Mouse (Mus musculus) induced T-regulatory cell, adult 2 months (primary cell): ENCODE results near the gene Nfix.
"Not testable (repeated sequence)": the region's sequence is repeated elsewhere in the genome, so short reads cannot be mapped to it uniquely, and the experiment has no call there.

Experiments used
- DNase-seq: peaks from one replicate; pipeline ENCODE4 v3.0.0-alpha.2; 2012; ENCODE audit warnings: low read depth

The Nfix gene

GRCm38 (mm10) chr8:84698929-84699401 is 101.2 kb downstream of the Nfix start:
- no peak for DNase-seq

- no peak for DNase-seq
Measured at GRCm38 (mm10) chr8:84698288-84698687, 101.9 kb downstream of the Nfix start.

- DNase-seq: peak; percentile 73
Measured at GRCm38 (mm10) chr8:84697166-84698130, 102.7 kb downstream of the Nfix start.

DNA sequence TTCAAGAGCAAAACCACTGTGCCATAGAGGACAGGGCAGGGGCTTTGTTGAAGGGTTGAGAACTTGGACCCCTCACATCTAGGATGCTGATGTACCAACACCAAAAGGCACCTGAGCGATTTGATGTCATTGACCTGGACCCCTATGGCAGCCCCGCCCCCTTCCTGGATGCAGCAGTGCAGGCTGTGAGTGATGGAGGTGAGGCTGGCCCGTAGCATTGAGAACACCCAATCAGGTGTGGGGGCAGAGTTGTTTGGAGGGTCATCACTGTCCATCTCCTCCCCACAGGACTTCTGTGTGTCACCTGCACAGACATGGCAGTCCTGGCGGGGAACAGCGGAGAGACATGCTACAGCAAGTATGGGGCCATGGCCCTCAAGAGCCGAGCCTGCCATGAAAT is 105.0 kb downstream of the Nfix start:
- DNase-seq: no peak

DNA sequence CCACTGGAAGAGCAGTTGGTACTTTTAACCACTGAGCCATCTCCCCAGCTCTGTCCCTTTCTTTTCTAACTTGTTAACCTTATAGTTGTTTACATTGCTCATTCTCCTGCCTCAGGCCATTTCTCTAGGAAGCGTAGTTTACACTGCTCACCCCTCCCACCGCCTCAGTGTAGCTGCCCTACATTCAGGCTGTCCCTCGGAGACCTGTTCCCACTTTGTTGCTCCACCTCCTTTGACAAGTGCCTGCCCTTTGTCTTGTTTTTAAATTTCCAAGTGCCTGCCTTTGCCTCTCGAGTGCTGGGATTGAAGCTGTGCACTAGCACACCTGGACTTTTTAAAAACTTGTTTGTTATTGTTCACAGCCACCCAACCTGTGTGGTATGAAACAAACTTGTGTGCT is 106.8 kb downstream of the Nfix start:
- DNase-seq: no peak

- DNase-seq: peak; percentile 93
Measured at GRCm38 (mm10) chr8:84689091-84689915, 110.8 kb downstream of the Nfix start.

- peak; percentile 91 for DNase-seq
Measured at GRCm38 (mm10) chr8:84687705-84688100, 112.4 kb downstream of the Nfix start, which contains the start of gene Nacc1. Nacc1 (minus strand) TSS chr8:84687862.

DNA sequence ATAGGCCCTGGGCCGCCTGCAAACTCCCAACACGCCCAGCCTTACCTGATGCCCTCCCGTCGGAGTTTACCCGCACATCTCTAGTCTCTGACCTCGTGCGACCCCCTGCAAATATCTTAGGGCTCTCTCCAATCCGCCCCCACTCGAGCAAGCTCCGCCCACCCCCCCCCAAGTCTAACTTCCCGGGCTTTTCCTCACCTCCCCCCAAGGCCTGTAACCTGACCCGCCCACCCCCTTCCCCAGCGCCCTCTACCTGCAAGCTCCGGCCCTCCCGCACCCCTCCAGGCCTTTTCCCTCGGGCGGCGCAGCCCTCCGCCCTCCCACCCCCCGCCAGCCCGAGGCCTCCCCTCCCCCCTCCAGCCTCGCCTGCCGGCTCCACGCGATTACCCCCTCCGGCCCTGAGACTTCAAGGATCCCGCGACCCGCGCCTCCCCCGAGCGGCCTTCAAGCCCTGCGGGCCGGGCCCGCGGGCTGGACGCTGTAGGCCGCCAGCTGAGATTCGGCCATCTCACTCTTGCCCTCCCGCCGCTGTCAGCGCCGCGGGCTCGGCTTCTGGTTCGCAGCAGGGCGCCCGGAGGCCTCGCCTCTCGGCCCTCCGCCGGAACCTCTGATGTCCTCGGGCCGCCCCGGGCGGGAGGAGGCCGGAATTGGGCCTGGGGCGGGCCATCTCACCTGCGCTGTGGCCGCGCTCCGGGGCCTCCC is 113.0 kb downstream of the Nfix start:
- DNase-seq: peak; percentile 56

DNA sequence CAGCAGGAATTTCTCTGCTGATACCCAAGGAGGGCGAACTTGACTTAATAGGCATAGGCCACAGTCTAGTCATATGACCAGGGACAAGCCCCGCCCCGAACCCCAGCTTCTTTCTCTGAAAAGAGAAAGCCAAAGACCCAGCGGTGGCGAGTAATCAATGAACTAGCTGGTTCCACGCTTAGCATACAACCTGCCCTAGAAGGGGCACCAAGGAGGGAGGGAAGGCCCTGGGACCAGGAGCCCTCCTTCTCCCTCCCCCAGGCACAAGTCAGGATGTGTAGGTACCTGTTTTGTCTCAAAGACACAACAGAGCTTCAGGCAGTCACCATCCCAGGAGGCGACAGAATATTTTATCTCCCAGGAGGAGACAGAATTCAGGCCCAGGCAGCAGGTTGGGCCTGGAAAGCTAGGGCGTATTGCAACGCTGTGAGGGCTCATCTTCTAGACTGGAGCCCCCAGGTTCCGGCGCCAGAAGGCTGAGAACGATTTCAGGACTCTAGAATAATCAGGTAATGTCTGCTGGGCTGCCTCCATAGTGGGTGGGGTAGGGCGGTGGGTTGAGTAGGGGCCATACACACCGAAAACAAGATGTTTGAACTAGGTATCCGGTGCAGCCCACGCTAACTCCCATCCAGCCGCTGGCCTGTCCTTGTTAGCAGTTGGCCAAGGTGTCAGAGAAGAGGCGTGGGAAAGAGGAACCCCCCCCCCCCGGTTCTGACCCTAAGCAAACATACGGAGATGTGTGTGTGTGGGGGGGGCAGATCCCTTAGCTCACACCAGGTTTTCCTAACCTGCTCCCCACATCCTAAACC is 113.7 kb downstream of the Nfix start, which contains the start of gene Trmt1:
TSS of gene Trmt1 (plus strand) at position 117 of the 812 bp plus-strand sequence.
- peak; percentile 75 for DNase-seq

DNA sequence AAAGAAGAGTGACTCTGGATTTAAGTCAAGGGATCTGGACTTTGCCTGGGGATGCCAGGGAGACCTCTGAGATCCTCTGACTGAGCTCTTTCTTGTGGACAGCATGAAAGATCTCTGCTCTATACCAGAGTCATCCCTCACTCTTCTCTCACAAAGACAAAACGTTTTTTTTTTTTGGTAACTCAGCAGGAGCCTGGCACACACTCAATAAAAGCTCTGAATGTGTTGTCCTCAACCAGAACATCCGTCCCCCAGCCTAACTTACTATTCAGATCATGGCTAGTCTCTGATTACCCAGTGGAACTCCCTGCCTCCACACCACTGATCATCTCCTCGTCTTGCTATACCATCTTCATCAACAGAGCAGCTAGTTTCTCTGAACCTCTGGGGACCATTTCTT is 115.6 kb downstream of the Nfix start:
- DNase-seq: no peak

DNA sequence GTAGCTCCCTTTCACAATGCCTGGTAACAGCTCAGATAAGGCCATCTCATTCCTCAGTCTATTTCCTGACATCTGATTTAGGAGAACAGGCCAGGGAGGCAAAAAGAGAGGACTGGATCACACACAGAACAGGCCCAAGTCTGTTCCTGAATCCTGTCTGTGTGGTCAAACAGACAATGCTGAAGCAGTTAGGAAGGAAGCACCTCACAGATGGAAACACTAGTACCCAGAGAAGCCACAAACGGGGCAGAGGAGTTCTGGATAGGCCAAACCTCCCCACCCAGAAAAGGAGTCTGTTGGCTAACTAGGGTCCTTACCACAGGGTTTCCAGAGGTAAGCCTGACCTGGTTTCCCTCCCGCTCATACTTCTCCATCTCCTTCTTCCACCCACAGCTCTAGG is 117.9 kb downstream of the Nfix start:
- DNase-seq: no peak

GRCm38 (mm10) chr8:84681476-84681875 is 118.7 kb downstream of the Nfix start:
- DNase-seq: no peak

DNA sequence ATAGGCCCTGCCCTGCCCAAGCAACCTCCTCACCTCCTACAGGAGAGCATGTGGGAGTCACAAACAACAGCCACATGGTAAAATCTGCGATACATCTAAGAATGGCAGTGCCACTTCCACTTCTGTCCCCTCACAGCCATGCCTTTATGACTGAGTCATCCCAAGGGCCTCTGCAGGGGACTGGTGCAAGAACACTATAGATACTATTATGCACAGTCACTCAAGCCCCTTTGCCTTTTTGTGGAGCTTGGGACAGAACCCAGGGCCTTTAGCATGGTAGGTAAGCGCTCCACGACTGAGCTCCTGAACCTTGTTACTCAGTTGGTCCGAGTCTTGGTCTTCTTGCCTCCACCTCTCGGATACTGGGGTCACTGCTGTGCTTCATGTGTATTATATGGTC is 122.8 kb downstream of the Nfix start:
- no peak for DNase-seq

DNA sequence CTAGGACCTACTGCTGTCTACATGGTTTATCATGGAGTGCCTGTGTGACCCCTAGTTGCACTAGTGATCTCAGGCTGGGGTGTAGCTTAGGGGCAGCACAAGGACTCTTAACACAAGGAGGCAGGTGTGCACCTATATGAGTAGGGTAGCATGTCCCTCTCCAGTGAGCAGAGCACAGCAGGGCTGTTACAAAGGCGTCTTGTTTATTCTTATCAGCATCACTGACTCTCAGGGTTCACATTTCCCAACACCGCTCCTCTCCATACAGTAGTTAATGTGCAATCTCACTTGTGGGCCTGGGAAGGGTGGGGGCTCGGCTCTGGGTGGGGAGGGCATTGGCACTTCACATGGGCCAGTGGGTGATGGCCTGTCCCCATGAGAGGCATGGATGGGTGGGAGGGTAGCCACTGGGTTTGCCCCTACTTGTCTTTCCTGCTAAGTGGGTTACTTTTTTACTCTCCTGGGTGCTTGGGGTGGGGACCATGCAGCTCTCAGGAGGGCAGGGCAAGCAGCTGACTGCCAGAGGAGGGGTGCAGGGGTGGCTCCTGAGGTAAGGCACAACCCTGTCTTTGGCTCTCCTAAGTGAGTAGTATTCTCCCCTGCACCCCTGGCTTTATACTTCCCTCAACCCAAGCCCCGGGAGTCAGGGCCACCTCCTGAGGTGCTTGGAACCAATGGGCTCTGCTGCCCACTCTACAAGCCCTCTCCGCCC is 129.7 kb downstream of the Nfix start:
- not testable (repeated sequence) for DNase-seq

GRCm38 (mm10) chr8:84668731-84669485 is 131.2 kb downstream of the Nfix start:
- DNase-seq: no peak

DNA sequence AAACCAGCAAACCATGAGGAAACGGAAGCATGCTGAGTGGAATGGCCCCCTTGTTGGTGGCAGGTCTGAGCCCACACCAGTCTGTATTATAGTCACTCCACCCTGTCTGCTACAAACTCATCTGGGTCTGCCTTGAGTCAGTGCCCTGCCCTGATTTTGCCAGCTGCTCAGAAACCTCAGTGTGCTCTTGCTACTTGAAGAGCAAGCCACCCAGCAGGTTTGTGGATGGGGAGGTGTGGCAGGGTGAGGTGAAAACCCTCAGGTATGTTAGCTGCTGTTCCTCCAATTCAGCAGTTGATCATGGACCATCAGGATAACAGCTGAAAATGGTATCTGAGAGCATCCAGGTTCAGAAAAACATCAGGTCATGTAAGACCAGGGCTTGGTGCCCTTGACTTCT is 132.1 kb downstream of the Nfix start:
- no peak for DNase-seq

DNA sequence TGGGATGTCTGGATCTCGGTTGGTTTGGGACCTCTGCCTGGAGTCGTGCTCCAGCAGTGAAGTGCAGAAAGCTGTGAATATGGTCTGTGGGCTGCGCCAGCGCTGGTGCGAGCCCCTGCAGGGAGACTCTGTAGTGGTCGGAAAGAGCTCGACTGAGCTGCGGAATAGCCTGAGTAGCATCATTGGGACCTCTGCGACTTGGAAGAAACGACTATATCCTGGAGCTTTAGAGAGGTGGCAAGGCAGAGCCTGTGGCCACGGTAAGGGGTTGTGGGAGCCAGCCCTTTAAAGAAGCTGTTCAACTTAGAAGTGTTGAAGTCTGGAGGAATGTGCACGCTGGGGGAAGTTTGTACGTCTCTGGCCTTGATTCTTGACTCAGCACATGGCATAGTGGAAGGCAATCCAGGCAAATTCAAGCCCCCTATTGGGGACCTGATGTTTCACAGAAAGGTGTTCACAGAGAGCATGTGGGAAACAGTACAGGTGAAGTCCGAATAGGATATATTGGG is 134.7 kb downstream of the Nfix start:
- DNase-seq: no peak

DNA sequence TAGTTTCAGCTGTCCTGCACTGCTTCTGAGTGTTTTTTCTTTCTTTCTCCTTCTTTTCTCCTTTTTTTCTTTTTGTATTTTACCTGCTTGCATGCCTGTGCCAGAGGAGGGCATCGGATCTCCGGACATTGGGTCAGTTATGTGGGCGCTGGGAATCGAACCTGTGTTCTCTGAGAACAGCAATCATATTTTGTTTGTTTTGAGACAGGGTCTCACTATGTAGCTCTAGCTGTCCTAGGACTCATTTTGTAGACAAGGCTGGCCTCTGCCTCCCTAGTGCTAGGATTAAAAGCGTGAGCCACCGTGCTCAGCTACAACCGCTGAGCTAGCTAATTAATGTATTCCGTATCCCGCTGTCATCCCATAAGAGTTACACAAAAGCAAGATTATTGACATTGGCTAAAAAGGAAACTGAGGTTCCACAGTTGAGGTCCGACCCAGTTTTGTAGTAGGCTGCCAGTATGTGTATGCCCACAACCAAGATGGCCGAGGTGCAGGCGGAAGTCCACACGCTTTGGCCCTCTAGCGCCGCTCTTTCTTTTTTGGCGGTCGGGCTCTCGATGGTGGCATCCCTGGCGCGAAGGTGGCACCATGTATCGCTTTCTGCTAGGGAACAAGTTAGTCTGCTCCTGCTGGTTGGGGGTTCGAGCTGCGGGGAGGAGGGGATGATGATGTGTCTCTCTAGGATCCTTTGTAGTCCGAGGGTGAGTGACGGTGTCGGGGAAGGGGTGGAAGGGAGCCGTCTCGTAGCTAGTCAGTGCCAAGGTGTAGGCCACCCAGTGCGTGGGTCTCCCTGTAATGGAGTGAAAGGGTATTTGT is 135.4 kb downstream of the Nfix start:
- DNase-seq: peak; percentile 90
